Mouse (Mus musculus): ENCODE results near the gene Hddc3. TPM values are rescaled to one million over a fixed set of nuclear protein-coding genes. Genes with fewer than 3 reads are reported as not detected.
"Not testable (repeated sequence)": the region's sequence is repeated elsewhere in the genome, so short reads cannot be mapped to it uniquely, and the experiment has no call there.

The Hddc3 gene
- total RNA-seq, 2 experiments from 2014 or later: 45.5 to 48.1 TPM

DNA sequence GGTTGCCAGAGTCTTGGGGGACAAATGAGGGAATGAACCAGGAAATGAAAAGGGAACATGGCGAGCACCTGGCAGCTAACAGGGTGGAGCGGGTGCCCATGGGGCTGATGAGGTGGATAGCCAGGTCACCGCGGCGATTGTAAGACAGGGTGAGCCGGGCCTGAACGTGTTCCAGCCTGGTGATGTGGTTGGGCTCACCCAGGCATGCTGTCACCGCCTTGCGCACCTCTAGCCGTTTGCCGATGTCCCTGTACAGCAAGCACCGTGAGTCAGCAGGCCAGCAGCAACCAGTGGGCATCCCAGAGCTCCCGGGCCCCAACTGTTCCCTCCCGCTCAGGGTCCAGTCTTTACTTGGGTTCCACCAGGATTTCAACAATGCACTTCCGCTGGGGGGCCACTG lies 49.2 kb downstream of the Hddc3 start:
- DNase-seq (ENCODE audit: extremely low spot score in 1 of 2, low spot score in 1 of 2): no peak

DNA sequence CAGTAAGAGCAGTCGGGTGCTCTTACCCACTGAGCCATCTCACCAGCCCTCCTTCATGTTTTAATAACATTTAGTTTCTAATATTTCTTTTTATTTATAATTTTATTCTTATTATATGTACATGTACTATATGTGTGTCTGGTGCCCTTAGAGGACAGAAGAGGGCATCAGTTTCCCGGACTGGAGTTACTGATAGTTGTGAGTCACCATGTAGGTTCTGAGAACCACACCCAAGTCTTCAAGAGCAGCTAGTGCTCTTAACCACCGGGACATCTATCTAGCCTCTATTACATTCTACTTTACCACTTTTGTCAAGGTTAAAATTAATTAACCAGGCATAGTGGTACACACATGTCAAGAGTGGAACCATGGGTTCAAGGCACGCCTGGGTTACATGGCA lies 51.7 kb downstream of the Hddc3 start:
- DNase-seq (ENCODE audit: extremely low spot score in 1 of 2, low spot score in 1 of 2): no peak

DNA sequence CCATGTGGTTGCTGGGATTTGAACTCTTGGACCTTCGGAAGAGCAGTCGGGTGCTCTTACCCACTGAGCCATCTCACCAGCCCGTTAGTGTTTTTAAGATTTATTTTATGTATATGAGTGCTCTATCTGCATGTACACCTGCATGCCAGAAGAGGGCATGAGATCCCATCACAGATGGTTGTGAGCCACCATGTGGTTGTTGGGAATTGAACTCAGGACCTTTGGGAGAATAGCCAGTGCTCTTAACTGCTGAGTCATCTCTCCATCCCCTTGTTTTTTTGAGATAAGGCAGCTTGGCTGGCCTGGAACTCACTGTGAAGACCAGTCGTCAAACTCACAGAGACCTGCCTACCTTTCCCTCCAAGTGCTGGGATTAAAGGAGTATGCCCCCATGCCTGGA lies 53.5 kb downstream of the Hddc3 start:
- not testable (repeated sequence) for DNase-seq (ENCODE audit: extremely low spot score in 1 of 2, low spot score in 1 of 2)

DNA sequence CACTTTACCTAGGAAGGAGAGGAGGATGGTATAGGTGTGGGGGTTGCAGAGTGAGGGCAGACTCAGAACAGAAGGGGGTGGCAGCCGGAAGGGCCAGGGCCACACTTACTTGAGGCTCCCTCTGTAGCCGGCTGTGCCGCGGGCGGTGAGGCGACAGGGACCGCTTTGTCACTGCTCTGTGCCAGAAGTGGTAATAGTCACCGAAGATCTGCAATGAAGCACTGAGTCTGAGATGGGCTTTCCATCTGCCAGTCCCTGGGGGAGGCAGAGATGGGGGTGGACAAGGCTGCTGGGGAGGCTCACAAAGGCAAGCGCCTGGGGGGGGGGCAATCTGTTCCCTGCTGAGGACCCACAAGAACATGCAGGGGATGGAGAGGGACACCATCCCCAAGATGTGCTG lies 55.1 kb downstream of the Hddc3 start:
- no peak for DNase-seq (ENCODE audit: extremely low spot score in 1 of 2, low spot score in 1 of 2)

DNA sequence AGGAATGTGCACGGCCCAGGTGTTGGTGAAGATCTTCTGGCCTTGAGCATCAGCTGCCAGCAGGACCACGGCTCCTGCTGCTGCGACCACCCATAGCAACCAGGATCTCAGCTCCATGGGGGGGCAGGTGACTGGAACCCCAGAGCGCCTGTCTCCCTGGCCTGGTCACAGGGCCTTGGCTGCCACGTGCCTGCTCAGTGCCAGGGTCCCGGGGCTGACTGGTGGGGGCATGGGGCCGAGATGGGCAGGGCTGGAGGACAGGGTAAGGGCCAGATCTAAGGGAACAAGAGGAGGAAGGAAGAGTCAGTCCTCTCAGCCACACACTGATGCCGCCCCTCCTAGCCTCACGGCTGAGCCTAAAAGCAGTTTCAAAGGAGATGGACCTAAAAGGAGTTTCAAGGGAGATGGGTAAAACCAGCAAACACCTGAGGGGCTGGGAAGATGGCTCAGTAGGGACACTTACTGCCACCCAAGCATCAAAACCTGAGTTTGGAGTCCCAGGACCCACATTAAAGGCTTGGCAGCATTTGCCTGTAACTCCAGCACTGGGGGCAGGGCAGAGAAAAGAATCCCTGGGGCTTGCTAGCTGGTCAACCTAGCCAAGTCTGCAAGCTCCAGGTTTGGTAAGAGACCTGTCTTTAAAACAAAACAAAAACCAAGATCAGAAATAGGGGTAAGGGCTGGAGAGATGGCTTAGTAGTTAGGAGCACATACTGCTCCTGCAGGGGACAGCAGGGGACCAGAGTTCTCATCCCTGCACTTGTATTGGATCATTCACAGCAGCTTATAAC lies 55.9 kb downstream of the Hddc3 start:
- no peak for DNase-seq (ENCODE audit: extremely low spot score in 1 of 2, low spot score in 1 of 2)

DNA sequence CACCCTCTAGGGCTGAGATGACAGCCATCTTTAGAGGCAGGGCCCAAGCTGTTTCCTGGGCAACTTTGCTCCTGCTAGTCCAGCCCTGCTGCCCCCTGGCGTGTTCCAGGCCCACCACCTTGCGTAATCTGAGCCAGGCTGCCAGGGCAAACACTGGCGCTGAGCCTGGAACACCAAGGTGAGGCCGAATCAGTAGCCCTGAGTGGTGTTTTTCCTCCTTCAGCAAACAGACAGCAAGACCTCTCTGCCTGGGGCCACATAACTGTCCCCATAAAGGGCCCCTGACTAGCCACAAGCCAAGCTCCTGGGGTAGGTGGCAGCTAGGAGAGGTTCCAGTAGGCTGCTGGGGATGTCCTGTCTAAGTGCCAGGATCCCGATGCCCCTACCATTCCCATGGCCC lies 57.2 kb downstream of the Hddc3 start:
- no peak for DNase-seq (ENCODE audit: extremely low spot score in 1 of 2, low spot score in 1 of 2)

Other genes starting within 250 kb of the Hddc3 start
- 10 to 100 TPM; 62.2 to 67.0 TPM for gene Idh2, start 227.7 kb upstream of the Hddc3 start, total RNA-seq (2021)
- gene Sema4b, start 156.3 kb upstream of the Hddc3 start, total RNA-seq (2021): 10 to 100 TPM; 23.0 to 23.2 TPM
- gene Cib1, start 110.3 kb upstream of the Hddc3 start, total RNA-seq (2021): 10 to 100 TPM; 23.8 to 25.2 TPM
- 1 to 10 TPM; 6.1 to 6.9 TPM for gene Gdpgp1, start 110.2 kb upstream of the Hddc3 start, total RNA-seq (2021)
- gene Ttll13, start 96.7 kb upstream of the Hddc3 start, total RNA-seq (2021): 1 to 10 TPM; 1.8 to 2.0 TPM
- 10 to 100 TPM; 40.0 to 44.4 TPM for gene Ngrn, start 81.9 kb upstream of the Hddc3 start, total RNA-seq (2021)
- 10 to 100 TPM; 19.3 to 23.6 TPM for gene Vps33b, start 73.5 kb upstream of the Hddc3 start, total RNA-seq (2021)
- 1 to 10 TPM; 2.2 to 2.7 TPM for gene Prc1, start 48.7 kb upstream of the Hddc3 start, total RNA-seq (2021)
- gene Rccd1, start 18.6 kb upstream of the Hddc3 start, total RNA-seq (2021): 10 to 100 TPM; 13.6 to 15.4 TPM
- gene Unc45a, start 2.1 kb upstream of the Hddc3 start, total RNA-seq (2021): 10 to 100 TPM; 34.9 to 41.5 TPM
- gene Man2a2, start 28.3 kb downstream of the Hddc3 start, total RNA-seq (2021): 100 to 1,000 TPM; 141 to 168 TPM
- 1 to 10 TPM; 4.2 to 6.1 TPM for gene Fes, start 44.8 kb downstream of the Hddc3 start, total RNA-seq (2021)
- gene Furin, start 62.3 kb downstream of the Hddc3 start, total RNA-seq (2021): 10 to 100 TPM; 39.6 to 42.3 TPM
- 1 to 10 TPM; 3.8 to 5.0 TPM for gene Blm, start 192.0 kb downstream of the Hddc3 start, total RNA-seq (2021)

Measured in layer of hippocampus, postnatal 25 days (tissue).